Mouse (Mus musculus) left cerebral cortex, postnatal 25 days (tissue): ENCODE measurements around the gene Cdip1. TPM values are rescaled to one million over a fixed set of nuclear protein-coding genes. Genes with fewer than 3 reads are reported as not detected.
A peak's percentile ranks its signal among the peaks of the same experiment; 100 is the strongest.
"Not testable (repeated sequence)": the region's sequence is repeated elsewhere in the genome, so short reads cannot be mapped to it uniquely, and the experiment has no call there.

Experiments used
- DNase-seq, 2 experiments: peaks; one replicate each; pipeline ENCODE4 v3.0.0; 2022; ENCODE audit warnings: low spot score in 2 of 2, mixed read lengths in 1 of 2
- intact Hi-C: fragments of 180-260 bp; cut with DNase I; formaldehyde crosslinking; loops from one replicate; pipeline ENCODE4 v1.15.1; 2025
- total RNA-seq, 2 experiments: library from RNA; stranded (reverse); gene quantifications; 2 replicates each; pipeline ENCODE4 v1.2.3; 2021

The Cdip1 gene
- total RNA-seq, 2 experiments from 2014 or later: 193 to 204 TPM

- intact Hi-C loops: no loop called here
- no peak for DNase-seq
These were observed 12.8 kb downstream of the Cdip1 start for GRCm38 (mm10) chr16:4777171-4777904.

DNA sequence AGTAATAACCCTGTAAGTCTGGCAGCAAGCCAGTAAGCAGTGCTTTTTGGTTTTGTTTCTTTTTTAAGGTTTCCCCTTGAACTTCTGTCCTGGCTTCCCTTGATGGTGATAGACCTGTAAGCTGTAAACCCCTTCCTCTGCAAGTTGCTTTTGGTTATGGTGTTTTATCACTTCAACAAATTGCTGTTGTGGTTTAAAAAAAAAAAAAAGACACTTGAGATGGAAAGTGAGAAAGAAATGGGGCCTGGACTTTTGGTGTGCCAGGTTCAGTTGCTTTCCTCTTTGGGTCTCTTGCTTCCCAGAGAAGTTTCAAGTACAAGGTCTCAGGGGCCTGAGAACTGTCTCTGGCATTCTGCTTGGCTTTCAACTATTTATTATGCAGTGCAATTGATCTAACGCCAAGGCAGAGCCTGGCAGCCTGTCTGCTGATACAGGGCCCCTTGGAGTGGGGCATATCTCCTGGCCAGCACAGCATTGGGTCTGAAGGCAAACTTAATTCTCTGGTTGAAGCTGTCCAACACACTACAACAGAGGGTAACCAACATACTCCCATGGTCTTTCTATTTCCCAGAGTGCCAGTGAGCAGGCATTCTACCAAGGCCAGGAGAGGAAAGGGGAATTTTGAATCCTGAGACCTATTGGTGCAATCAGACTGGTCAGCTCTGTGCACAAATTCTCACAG, 16.7 kb downstream of the Cdip1 start:
- no peak for DNase-seq
- intact Hi-C loops: no loop called here

DNA sequence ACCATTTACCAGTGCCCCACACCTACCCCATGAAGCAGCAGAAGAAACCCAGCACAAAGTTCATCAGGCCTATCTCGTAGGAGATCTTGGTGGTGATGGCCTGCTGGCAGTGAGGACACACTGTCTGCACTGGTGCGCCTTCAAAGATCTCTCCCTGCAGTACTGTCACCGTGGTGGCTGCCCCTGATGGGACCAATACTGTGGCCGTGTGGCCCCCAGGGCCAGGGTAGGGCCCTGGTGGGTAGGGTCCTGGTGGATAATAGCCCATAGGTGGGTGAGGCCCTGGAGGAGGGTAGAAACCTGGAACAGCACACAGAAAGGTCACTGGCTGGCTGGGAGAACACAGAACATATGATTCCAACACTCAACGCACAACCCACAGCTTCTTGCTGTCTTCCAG, 21.4 kb downstream of the Cdip1 start:
- no peak for DNase-seq
- intact Hi-C loops: loop anchor here (10.0 kb wide), 1 partner anchor 96 kb away; no protein-coding TSS in a partner anchor

GRCm38 (mm10) chr16:4767012-4767790, 22.9 kb downstream of the Cdip1 start:
- no peak for DNase-seq
- intact Hi-C loops: loop anchor here (10.0 kb wide), 1 partner anchor 98 kb away; no protein-coding TSS in a partner anchor

DNA sequence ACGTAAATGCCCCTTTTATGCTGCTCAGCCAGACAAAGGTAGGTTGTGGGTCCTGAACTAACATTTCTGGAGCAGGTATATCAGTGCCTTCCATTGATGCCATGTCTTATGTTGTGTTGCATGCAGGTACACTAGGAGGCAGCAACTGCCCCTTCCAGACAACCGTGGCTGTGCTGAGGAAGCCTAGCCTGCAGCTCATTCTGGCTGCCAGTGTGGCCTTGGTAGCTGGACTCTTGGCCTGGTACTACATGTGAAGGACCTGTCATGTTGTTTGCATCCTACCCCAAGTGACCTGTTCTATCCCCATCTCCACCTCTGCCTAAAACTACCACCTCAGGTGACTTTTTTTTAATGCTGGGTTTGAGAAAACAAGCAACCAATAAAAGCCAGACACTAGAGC, 24.2 kb downstream of the Cdip1 start:
- no peak for DNase-seq
- intact Hi-C loops: loop anchor here (10.0 kb wide), 1 partner anchor 99 kb away; no protein-coding TSS in a partner anchor

GRCm38 (mm10) chr16:4763276-4763675, 26.8 kb downstream of the Cdip1 start:
- intact Hi-C loops: loop anchor here (10.0 kb wide), 1 partner anchor 102 kb away; no protein-coding TSS in a partner anchor

GRCm38 (mm10) chr16:4762437-4762836, 27.7 kb downstream of the Cdip1 start:
- no peak for DNase-seq
- intact Hi-C loops: loop anchor here (10.0 kb wide), 1 partner anchor 102 kb away; no protein-coding TSS in a partner anchor

More at GRCm38 (mm10) chr16:4763276-4763675, 26.8 kb downstream of the Cdip1 start:
- peak in 1 of 2 experiments; percentile 79 for DNase-seq

- intact Hi-C loops: not testable (repeated sequence)
These were observed 33.3 kb downstream of the Cdip1 start for GRCm38 (mm10) chr16:4756660-4757335.

DNA sequence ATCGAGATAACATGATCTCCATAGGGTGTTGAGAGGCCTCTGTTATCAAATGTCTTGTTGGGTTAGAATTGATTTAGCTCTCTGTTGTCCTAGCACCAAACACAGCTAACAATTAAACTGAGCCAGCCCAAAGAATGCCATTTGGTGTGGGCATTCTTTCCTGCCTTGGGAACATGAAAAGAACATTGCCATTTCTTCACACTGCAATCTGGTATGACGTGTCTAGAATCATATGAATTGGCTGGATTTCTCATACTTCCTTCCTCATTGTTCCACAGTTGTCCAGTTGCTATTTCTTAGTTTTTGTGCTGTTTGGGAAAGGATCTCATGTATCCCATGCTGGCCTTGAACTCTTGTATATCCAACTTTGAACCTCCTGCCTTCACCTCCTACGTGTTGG, 36.0 kb downstream of the Cdip1 start:
- intact Hi-C loops: no loop called here
- DNase-seq: no peak

More at GRCm38 (mm10) chr16:4756660-4757335, 33.3 kb downstream of the Cdip1 start:
- DNase-seq: not testable (repeated sequence)

GRCm38 (mm10) chr16:4752155-4752554, 37.9 kb downstream of the Cdip1 start:
- DNase-seq: no peak
- intact Hi-C loops: no loop called here

DNA sequence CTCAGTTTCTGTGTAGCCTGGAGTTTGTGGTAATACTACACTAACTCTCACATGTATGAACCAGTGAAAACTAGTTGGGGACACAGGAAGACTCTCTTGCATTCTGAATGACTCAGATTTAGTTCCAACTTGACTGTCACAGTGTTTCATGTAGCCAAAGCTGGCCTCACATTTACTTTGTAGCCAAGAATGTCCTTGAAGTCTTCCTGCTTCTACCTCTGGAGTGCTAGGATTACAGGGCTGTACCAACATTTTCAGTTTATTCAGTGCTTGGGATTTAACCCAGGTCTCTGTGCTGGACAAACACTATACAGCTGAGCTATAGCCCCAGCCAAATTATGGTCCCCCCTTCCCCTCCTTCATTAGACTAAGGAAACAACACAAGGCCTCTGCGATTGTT, 47.9 kb downstream of the Cdip1 start:
- DNase-seq: no peak
- intact Hi-C loops: no loop called here

GRCm38 (mm10) chr16:4739994-4740393, 50.1 kb downstream of the Cdip1 start:
- intact Hi-C loops: no loop called here
- DNase-seq: no peak

- intact Hi-C loops: no loop called here
- DNase-seq: no peak
These were observed 53.8 kb downstream of the Cdip1 start for GRCm38 (mm10) chr16:4736262-4736661.

DNA sequence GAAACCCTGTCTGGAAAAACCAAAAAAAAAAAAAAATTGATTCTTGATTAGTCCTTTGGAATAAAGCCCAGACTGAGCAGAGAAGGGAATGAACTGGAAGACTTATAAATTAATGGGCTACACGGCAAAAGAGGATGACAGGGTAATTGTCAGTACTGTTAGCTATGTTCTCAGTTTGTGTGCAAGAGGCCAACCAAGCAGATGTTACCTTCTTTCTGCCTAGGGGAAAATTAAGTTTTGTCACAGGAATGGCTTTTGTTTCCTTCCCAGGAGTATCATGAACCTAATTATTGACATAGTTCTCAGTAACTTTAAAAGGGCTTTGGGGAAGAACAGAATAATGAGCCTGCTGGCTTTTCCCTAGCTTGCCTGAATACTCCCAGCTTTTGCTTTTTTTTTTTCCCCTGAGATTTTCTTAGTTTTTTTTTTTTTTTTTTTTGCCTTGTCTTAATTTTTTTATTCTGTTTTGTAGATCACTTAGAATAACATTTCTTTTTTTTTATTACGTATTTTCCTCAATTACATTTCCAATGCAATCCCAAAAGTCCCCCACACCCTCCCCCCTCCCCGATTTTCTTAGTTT, 59.2 kb downstream of the Cdip1 start:
- intact Hi-C loops: no loop called here
- DNase-seq: no peak

GRCm38 (mm10) chr16:4727963-4728362, 62.1 kb downstream of the Cdip1 start:
- intact Hi-C loops: no loop called here
- no peak for DNase-seq

DNA sequence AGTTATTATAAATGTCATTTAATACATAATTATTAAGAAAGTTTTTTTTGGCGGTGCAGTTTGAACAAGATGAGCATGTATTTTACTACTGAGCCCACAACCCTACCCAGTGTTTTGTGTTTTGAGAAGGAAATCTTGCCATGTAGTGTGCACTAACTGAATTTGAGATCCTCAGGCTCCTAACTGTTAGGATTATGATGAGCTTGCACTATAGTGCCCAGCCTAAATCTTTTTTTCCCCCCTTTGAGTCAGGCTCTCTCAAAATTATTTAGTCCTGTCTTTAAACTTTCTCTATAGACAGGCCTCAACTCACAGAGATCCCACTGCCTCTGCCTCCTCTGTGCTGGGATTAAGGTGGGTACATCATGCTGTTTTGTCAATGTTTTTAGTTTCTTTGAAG, 62.6 kb downstream of the Cdip1 start:
- intact Hi-C loops: no loop called here

DNA sequence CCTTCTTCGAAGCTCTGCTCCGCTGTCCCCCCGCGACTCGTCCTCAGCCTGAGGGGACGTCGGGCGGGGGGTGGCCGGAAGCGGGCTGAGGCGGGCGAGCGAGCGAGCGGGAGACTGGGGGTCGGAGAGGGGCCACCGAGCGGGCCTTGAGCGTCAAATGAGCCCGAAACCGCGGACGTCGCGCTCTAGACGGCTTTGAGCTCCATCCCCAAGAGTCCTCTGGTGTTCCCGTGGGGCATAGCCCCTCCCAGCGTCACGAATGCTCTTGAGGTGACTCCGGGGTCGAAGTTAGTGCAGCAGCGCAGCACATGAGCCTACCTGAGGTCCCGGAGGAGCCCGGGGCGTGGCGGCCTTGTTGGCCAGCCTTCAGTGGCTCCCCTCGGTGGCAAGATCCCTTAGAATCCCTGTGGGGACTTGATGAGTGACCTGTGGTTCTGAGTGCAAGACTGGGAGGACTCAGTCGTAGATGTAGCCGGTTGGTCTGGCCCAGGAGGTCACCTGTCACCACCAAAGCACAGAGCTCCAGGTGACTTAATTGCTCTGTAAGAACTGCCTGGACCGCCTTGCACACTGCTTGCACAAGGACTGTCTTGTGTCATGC, 63.5 kb downstream of the Cdip1 start:
- intact Hi-C loops: no loop called here
- no peak for DNase-seq

More for the DNA sequence above, 62.6 kb downstream of the Cdip1 start:
- DNase-seq: no peak

DNA sequence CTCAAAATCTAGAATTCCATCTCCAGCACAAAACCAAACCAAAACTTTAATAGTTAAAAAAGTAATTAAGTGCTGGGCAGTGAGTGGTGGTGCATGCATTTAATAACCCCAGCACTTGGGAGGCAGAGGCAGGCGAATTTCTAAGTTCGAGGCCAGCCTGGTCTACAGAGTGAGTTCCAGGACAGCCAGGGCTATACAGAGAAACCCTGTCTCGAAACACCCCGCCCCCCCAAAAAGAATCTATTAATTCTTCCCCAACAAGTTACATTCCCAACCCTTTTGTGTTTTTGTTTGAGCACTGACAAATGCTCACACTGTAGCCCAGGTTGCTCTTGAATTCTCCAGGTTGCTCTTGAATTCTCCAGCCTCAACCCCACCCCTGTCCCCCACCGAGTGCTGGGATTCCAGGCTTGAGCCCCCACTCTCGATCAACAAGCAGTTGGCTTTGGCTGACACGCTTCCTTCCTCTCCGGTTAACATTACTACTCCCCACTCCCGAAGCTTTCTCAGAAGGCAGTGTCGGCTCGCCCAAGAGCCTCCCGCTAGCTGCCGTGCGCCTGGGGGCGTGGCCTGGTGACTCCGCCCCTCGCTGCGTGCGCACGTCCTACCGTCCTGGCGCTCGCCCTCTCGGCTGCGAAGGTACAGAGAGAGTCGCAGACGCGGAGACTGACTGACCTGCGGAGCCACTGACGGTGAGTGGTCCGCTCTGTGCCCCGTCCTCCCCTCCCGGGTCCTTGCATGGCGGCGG, 64.1 kb downstream of the Cdip1 start, which contains the start of gene Hmox2:
Gene Hmox2 (plus strand): TSS at position 582 of the 748 bp plus-strand sequence.
- DNase-seq: peak; percentile 92 to 94
- intact Hi-C loops: no loop called here
